Mouse (Mus musculus) c-Kit-negative CD71-positive TER-119-positive erythroid progenitor cells, embryonic 14.5 days (primary cell): ENCODE measurements around the gene Dnajc4.

Experiments used
- DNase-seq: peaks from one replicate; pipeline ENCODE4 v3.0.0-alpha.2; 2013; ENCODE audit warnings: low read depth, low spot score

Gene Dnajc4

GRCm38 (mm10) chr19:6948186-6948585 lies 44.2 kb downstream of the Dnajc4 start:
- no peak for DNase-seq

GRCm38 (mm10) chr19:6947742-6948141 lies 44.6 kb downstream of the Dnajc4 start:
- DNase-seq = no peak

- no peak for DNase-seq
Observed at GRCm38 (mm10) chr19:6943709-6944108, 48.7 kb downstream of the Dnajc4 start.

- no peak for DNase-seq
Observed at GRCm38 (mm10) chr19:6942764-6943163, 49.6 kb downstream of the Dnajc4 start.

GRCm38 (mm10) chr19:6942249-6942691 lies 50.1 kb downstream of the Dnajc4 start, which contains the start of gene Gpr137:
TSS of gene Gpr137 (minus strand) at chr19:6942480.
- DNase-seq = peak; percentile 86

- peak; percentile 92 for DNase-seq
Observed at GRCm38 (mm10) chr19:6941372-6942248, 50.8 kb downstream of the Dnajc4 start, which contains the start of gene Bad. TSS of gene Bad (plus strand) at chr19:6941861.

- no peak for DNase-seq
Observed at GRCm38 (mm10) chr19:6940396-6941351, 51.7 kb downstream of the Dnajc4 start.

- no peak for DNase-seq
Observed at GRCm38 (mm10) chr19:6939106-6940002, 53.0 kb downstream of the Dnajc4 start.
